Mouse (Mus musculus): ENCODE results near the gene Msantd3. TPM values are rescaled to one million over a fixed set of nuclear protein-coding genes. Genes with fewer than 3 reads are reported as not detected.

Gene Msantd3
- polyA plus RNA-seq (2014; fragmentation: Illumina TruSeq; extraction: RNeasy Lipid Tissue Mini Kit (QIAGEN cat#74804); ENCODE audit: low read depth, low replicate concordance) = 15.0 TPM

DNA sequence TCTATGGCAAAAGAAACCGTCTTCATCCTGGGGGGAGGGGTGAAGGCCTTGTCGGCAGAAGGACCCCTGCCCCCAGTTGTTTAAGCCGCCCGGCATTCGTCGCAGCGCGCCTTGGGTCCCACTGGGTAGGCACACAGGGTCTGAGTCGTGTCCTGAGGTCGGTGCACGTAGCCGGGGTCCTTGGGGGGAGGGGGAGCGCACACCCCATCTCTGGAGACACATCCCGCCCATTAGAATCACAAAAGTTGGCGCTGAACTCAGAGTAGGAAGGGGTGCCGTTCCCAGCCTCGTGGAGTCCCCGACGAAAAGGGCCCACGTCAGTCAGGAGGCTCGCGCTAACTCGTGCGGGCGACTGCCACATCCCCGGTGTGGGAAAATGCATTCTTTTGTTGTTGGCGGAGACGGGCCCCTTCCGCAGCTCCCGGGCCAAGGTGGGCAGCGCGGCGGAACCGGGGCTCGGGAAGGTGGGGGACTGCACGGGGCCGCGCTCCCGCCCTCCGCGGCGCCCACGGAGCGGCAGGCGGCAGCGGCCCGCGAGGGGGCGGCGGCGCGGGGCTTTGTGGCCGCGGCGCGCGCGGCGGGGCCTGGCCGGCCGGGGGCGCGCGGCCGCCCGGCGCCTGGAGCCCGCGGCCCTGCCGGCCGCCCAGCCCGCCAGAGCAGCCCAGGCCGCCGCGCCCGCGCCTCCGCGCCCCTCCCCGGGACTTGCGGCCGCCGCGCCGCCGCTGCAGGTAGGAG, at the start of gene Msantd3:
Msantd3 (plus strand) TSS at position 95 of the 735 bp plus-strand sequence.

DNA sequence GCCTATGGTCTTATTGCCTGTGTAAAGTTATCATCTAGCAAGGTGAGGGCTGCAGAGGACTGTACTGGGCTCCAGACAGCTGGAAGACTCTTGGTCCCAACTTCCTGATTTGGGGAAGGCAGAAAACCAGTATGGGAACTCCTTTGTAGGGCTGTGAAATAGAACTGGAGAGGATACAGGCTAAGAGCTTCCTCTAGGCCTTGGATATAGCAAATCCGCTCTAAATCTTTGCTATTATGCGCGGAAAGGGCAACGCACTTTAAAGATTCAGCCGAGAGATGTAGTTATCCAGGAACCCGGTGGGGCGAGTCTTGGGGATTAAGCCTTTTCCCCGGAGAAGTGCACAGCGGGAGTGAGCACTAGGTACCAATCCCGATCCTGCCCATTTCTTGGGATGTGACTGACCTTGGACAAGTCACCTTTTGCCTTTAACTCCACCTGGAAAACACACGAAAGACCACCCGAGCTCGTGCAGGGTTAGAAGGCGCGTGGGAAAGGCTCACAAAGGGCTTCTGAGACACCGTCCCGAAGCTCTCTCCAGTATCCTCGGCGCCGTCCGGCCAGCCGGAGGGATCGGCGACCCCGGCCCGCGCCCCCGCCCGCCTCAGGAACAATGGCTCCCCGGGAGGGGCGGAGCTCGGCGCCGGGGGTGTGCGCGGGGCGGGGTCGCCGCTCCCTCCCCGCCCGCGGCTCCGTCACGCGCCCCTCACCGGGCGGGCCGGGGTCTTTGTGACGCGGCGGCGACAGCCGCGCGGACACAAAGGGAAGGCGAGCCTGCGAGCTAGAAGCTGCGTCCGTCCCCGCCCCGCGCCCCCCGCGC, 44.9 kb downstream of the Msantd3 start, which contains the start of gene Tmeff1:
Tmeff1 (plus strand) TSS at position 754 of the 820 bp plus-strand sequence.

Other genes starting within 250 kb of the Msantd3 start
- gene Tex10, start 66.5 kb upstream of the Msantd3 start, polyA plus RNA-seq (2014; fragmentation: Illumina TruSeq; extraction: RNeasy Lipid Tissue Mini Kit (QIAGEN cat#74804); ENCODE audit: low read depth, low replicate concordance) = 11.5 TPM
- 7.9 TPM for gene Tmeff1, start 45.2 kb downstream of the Msantd3 start, polyA plus RNA-seq (2014; fragmentation: Illumina TruSeq; extraction: RNeasy Lipid Tissue Mini Kit (QIAGEN cat#74804); ENCODE audit: low read depth, low replicate concordance)
- 103 TPM for gene Cavin4, start 123.6 kb downstream of the Msantd3 start, polyA plus RNA-seq (2014; fragmentation: Illumina TruSeq; extraction: RNeasy Lipid Tissue Mini Kit (QIAGEN cat#74804); ENCODE audit: low read depth, low replicate concordance)